Mouse (Mus musculus) bone marrow macrophage, adult 2 months (primary cell): ENCODE data around the gene Pwp2.

Source experiments
- CTCF ChIP-seq: IDR thresholded peaks from 2 replicates; pipeline ENCODE4 v1.5.1; 2012; ENCODE audit warnings: low read depth, mild to moderate bottlenecking, low read length, moderate library complexity
- POLR2A ChIP-seq: IDR thresholded peaks from 2 replicates; pipeline ENCODE4 v1.6.1; 2012; ENCODE audit warnings: mild to moderate bottlenecking, low read depth, low read length, borderline replicate concordance

- TF ChIP-seq CTCF (no peak), POLR2A (no peak)
These were observed 43.6 kb upstream of the Pwp2 start for GRCm38 (mm10) chr10:78228560-78228928.
